Mouse (Mus musculus) neural tube, embryonic 12.5 days (tissue): ENCODE data around the gene Mtus2. TPM values are rescaled to one million over a fixed set of nuclear protein-coding genes. Genes with fewer than 3 reads are reported as not detected.

ENCODE experiments used
- ATAC-seq: fragments of 200-750 bp; cut with Nextera tagmentation; 2 replicates; pipeline ENCODE4 v1.8.0; 2017; ENCODE audit warnings: low read depth, mild to moderate bottlenecking, moderate TSS enrichment, moderate library complexity; ENCODE audit not compliant: low FRiP score
- H3K27ac ChIP-seq: fragments of 300-500 bp; sonication (generic); 2 replicates; pipeline ENCODE4 v1.5.1; 2016
- H3K27me3 ChIP-seq: fragments of 300-500 bp; sonication (generic); replicated peaks from 2 replicates; pipeline ENCODE4 v1.6.1; 2016; ENCODE audit warnings: mild to moderate bottlenecking
- H3K36me3 ChIP-seq: fragments of 300-500 bp; sonication (generic); 2 replicates; pipeline ENCODE4 v1.6.1; 2016; ENCODE audit warnings: mild to moderate bottlenecking
- H3K4me1 ChIP-seq: fragments of 300-500 bp; sonication (generic); 2 replicates; pipeline ENCODE4 v1.6.1; 2016
- H3K4me2 ChIP-seq: fragments of 300-500 bp; sonication (generic); replicated peaks from 2 replicates; pipeline ENCODE4 v1.6.1; 2016; ENCODE audit warnings: mild to moderate bottlenecking
- H3K4me3 ChIP-seq: fragments of 300-500 bp; sonication (generic); 2 replicates; pipeline ENCODE4 v1.5.1; 2016
- H3K9ac ChIP-seq: fragments of 300-500 bp; sonication (generic); 2 replicates; pipeline ENCODE4 v1.6.1; 2016; ENCODE audit warnings: mild to moderate bottlenecking
- H3K9me3 ChIP-seq: fragments of 300-500 bp; sonication (generic); 2 replicates; pipeline ENCODE4 v1.6.1; 2016; ENCODE audit warnings: mild to moderate bottlenecking
- whole genome bisulfite sequencing: fragments of 180-500 bp; shearing (Covaris S2); methylation state at CpG from one replicate; pipeline ENCODE4 v1.1.7; 2016; 5-methylcytosine and 5-hydroxymethylcytosine counted together
- polyA plus RNA-seq: library from polyadenylated mRNA; unstranded; fragments of >200 nt; fragmentation: Nextera tagmentation; extraction: Ambion mirVana; gene quantifications from 2 replicates; pipeline ENCODE4 v1.2.1, GENCODE M21; 2016

Gene Mtus2
- polyA plus RNA-seq, 1 experiment from 2014 or later = 54.9 TPM

DNA sequence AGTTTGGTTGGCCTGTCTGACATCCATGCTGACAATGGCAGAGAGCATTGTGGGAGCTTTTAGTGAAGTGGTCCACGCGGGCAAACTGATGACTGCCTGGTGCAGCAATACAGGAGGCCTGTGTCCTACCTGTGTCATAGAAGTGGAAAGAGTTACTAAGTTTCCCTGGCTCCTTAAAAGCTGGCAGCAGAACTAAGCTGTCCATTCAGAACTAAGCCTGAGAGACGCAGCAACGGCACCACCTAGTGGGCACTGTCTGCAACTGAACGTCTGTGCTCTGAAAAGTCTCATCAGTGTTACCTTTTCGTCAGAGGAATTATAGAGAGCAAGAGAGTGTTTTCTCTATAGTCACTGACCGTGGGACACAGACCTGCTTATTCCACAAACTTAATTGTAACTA, 284.8 kb downstream of the Mtus2 start:
- peak; percentile 31; the same call in 1 of the 2 replicates for ATAC-seq
- Histone ChIP-seq H3K36me3 (no peaks in the 10 kb centered on the region), H3K4me1 (no peaks in the 10 kb centered on the region), H3K27ac (no peak overlapping the region), H3K9ac (no peak overlapping the region), H3K27me3 (no peaks in the 10 kb centered on the region), H3K4me3 (no peak overlapping the region), H3K9me3 (no peaks in the 10 kb centered on the region), H3K4me2 (no peak overlapping the region)
- 8% methylated on average over 7 of the region's 7 CpGs for WGBS

DNA sequence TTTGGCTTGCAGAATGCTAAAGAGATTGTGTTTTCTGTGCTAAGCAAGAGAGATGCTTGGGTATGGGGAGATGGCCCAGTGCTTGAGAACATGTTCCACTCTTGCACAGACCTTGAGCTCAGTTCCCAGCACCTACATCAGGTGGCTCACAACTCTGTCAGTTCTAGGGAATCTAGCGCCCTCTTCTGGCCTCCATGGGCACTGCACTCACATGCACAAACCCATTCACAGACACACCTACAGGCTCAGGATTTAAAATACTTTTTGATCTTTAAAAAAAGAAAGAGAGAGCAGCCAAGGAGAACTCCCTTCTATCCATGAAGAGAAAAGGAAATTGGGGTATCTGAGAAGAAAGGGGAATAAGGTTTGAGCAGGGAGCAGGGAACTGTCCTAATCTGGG, 287.4 kb downstream of the Mtus2 start:
- Histone ChIP-seq H3K4me3 (no peak overlapping the region), H3K9me3 (no peaks in the 10 kb centered on the region), H3K9ac (no peak overlapping the region), H3K4me2 (no peak overlapping the region), H3K27me3 (no peaks in the 10 kb centered on the region), H3K27ac (no peak overlapping the region), H3K36me3 (no peaks in the 10 kb centered on the region), H3K4me1 (no peaks in the 10 kb centered on the region)
- no peak for ATAC-seq
- 56% methylated on average over 1 of the region's 1 CpGs for WGBS

DNA sequence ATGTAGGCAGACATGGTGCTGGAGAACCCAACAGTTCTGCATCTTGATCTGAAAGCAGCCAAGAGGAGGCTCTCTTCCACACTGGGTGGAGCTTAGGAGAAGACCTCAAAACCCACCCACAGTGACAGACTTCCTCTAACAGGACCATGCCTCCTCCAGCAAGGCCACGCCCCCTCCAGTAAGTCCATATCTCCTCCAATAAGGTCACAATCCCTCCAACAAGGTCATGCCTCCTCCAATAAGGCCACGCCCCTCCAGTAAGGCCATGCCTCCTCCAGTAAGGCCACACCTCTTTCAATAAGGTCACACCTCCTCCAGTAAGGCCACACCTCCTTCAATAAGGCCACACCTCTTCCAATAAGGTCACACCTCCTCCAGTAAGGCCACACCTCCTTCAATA, 288.3 kb downstream of the Mtus2 start:
- Histone ChIP-seq H3K4me1 (no peaks in the 10 kb centered on the region), H3K4me2 (no peak overlapping the region), H3K36me3 (no peaks in the 10 kb centered on the region), H3K9ac (no peak overlapping the region), H3K4me3 (no peak overlapping the region), H3K27me3 (no peaks in the 10 kb centered on the region), H3K9me3 (no peaks in the 10 kb centered on the region), H3K27ac (no peak overlapping the region)
- no peak for ATAC-seq
- 78% methylated on average over 2 of the region's 2 CpGs for WGBS

DNA sequence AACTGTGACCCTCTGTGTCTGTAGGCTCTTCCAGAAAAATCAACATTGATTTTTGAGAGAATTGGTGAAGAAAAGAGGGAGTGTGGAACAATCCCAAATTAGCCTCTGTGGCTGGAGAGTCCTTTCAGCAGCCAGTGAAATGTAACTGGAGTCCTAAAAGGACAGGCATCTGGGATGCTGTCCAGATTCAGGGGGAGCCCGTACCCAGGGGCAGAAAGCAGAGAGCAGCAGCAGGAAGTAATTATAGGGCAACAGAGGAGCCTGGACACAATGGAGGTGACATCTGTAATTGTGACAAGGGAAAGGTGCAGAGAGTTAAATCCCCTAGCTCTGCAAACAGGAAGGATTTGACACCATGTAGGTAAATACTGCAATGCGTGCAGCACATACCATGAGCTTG, 291.1 kb downstream of the Mtus2 start:
- H3K27ac ChIP-seq = no peak overlapping the region
- no peak for ATAC-seq

DNA sequence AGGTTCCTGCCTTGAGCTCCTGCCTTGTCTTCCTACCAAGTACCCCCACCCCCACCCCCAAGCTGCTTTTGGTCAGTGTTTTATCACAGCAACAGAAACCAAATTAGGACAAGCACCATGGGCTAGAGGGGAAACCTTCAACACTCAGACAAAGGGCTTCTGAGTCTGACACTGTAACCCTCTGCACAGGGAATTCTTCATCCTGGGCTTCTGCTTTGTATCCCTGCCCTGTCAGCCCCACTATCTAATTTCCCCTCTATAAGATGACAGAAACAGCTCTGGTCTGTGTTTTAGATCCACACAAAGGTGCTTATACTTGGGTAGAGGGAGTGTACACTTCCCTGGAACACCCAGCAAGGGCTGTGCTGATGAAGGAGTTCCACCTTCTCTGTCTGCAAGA, 294.7 kb downstream of the Mtus2 start:
- H3K36me3 ChIP-seq = no peaks in the 10 kb centered on the region
- no peaks in the 10 kb centered on the region for H3K4me1 ChIP-seq
- H3K27me3 ChIP-seq = no peaks in the 10 kb centered on the region
- no peak overlapping the region for H3K9ac ChIP-seq
- H3K9me3 ChIP-seq = no peaks in the 10 kb centered on the region
- H3K4me3 ChIP-seq = no peak overlapping the region
- H3K27ac ChIP-seq = no peak overlapping the region
- ATAC-seq = no peak
- H3K4me2 ChIP-seq = no peak overlapping the region

More for the DNA sequence above, 291.1 kb downstream of the Mtus2 start:
- H3K9me3 ChIP-seq = no peaks in the 10 kb centered on the region
- no peaks in the 10 kb centered on the region for H3K27me3 ChIP-seq
- H3K4me1 ChIP-seq = no peaks in the 10 kb centered on the region
- H3K4me2 ChIP-seq = no peak overlapping the region
- 62% methylated on average over 2 of the region's 2 CpGs for WGBS
- H3K9ac ChIP-seq = no peak overlapping the region
- no peaks in the 10 kb centered on the region for H3K36me3 ChIP-seq
- H3K4me3 ChIP-seq = no peak overlapping the region

DNA sequence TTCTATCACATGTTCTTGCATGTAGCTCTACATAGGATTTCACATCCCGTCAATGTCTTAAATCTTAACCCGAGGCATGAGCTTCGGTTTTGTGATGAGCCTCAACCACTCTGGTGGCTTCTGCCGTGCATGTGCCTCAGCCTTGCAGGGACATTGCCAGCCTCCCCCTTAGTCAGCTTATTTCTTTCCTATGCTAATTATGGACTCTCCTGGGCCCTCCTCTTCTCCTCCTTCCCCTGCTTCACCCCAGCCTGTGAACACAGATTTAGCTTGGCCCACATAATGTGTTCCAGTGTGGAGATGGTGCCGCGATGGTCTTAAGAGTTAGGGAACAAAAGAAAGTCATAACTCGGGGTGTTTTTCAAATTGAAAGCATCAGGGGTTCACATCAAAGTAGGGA, 304.9 kb downstream of the Mtus2 start:
- Histone ChIP-seq H3K27me3 (peaks cover 6% of the 10 kb centered on the region; the same call in 1 of the 2 replicates), H3K4me3 (no peak overlapping the region), H3K36me3 (no peaks in the 10 kb centered on the region), H3K4me1 (peaks cover 3% of the 10 kb centered on the region; the same call in 1 of the 2 replicates), H3K9me3 (no peaks in the 10 kb centered on the region), H3K9ac (no peak overlapping the region), H3K4me2 (no peak overlapping the region), H3K27ac (no peak overlapping the region)
- WGBS = 89% methylated on average over 7 of the region's 7 CpGs
- no peak for ATAC-seq

DNA sequence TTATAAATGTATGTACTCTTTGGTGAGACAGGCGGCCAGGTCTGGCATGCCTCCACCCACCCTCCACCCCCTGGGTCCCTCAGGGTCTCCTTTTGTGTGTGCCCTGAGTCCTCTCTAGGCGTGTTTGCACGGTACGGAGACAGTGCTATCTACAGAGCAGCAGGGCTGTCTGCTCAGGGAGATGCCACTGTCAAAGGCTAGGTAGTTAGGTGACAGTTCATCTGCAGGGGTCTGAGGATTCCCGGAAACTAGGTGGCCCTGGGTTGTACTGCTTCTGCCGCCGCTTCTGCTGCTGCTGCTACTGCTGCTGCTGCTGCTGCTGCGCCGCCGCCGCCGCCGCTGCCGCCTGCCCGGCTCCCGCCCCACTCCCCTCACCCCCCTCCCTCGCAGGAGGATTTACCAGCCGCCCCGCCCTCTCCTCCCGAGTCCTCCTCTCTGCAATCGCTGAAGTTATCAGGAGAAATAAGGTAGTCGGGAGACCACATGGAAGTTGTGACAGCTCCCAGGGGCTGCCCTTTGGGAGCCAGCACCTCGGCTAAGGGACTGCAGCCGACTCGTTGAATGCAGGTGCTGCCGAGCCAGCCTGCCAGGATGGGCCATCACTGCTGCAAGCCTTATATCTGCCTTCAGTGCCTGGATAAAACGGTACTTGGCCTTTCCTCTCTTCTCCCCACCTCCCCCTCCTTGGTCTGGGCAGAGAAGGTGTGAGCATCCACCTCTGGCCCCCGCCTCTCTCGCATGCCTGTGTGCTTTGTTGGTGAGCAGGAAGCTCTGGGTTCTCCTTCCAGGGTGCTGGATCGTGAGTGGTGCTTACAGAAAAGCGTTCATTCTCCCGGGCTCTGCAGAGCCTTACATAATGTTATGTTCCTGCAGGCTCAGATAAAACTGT, 307.9 kb downstream of the Mtus2 start:
- peak overlapping the region; percentile 40 for H3K4me3 ChIP-seq
- peak; percentile 63; the same call in 1 of the 2 replicates for ATAC-seq

DNA sequence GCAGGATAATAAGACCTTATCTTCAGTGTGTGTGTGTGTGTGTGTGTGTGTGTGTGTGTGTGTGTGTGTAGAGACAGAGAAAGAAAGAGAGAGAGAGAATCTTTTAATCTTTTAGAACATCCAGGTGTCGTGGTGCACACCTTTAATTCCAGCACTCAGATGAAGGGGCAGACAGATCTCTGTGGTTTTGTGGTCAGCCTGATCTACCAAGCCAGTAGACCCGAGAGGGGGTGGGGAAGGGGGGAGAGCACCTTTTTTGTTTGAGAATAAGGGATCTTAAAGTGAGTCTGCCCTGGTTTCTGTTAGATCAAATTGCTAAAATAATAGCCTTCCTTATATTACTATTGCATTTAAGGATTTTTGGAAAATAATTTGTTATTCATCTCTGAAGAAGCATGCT, 309.7 kb downstream of the Mtus2 start:
- H3K36me3 ChIP-seq = no peaks in the 10 kb centered on the region
- H3K27me3 ChIP-seq = peaks cover 6% of the 10 kb centered on the region; the same call in 1 of the 2 replicates
- peaks cover 3% of the 10 kb centered on the region; the same call in 1 of the 2 replicates for H3K4me1 ChIP-seq
- no peak for ATAC-seq
- no peak overlapping the region for H3K4me2 ChIP-seq
- no peak overlapping the region for H3K9ac ChIP-seq
- 62% methylated on average over 2 of the region's 2 CpGs for WGBS
- H3K9me3 ChIP-seq = no peaks in the 10 kb centered on the region
- H3K27ac ChIP-seq = no peak overlapping the region
- H3K4me3 ChIP-seq = no peak overlapping the region

More for the DNA sequence above, 307.9 kb downstream of the Mtus2 start:
- Histone ChIP-seq H3K27me3 (peaks cover 6% of the 10 kb centered on the region; the same call in 1 of the 2 replicates), H3K9me3 (no peaks in the 10 kb centered on the region), H3K4me1 (peaks cover 3% of the 10 kb centered on the region; the same call in 1 of the 2 replicates), H3K36me3 (no peaks in the 10 kb centered on the region), H3K4me2 (peak overlapping the region; percentile 70), H3K9ac (peak overlapping the region; percentile 40), H3K27ac (no peak overlapping the region)
- WGBS = 1% methylated on average over 32 of the region's 32 CpGs

DNA sequence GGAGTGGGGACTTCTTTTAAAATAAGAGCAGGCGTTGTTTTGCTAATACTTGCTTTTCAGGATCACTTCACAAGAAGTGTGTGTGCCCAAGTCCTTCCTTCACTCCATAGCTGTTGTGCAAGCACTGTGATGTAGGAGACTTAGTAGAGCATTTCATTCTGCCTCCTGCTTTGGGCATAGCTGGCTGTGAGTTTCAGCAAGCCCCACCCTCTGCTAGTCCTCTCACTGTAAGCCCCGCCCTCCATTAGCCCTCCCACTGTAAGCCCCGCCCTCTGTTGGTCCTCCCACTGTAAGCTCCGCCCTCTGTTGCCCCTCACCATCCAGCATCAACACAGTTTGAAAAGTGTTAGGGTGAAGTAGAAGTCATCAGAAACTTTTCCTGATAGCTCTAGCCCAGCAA, 310.3 kb downstream of the Mtus2 start:
- 70% methylated on average over 4 of the region's 4 CpGs for WGBS
- Histone ChIP-seq H3K27me3 (peaks cover 6% of the 10 kb centered on the region; the same call in 1 of the 2 replicates), H3K27ac (no peak overlapping the region), H3K4me1 (peaks cover 3% of the 10 kb centered on the region; the same call in 1 of the 2 replicates), H3K36me3 (no peaks in the 10 kb centered on the region), H3K4me3 (no peak overlapping the region), H3K9ac (no peak overlapping the region), H3K4me2 (no peak overlapping the region), H3K9me3 (no peaks in the 10 kb centered on the region)
- ATAC-seq = no peak

DNA sequence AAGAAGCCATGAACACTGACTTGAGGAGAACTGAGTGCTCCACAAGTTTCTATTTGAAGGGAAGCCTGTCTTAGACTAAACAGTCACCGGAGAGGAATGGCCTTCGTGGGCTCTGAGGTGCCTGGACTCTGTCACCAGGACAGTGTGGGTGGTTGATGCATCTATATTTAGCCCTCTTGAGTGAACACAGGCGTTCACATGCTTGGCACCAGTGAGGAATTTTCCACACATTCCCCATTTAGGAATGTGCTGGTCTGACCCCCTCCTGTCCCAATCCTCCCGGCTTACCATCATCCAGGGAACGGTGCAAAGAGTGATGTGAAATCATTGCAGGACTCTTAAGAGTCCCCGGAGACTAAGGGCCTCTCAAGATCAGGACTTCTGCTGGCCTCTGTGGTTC, 314.9 kb downstream of the Mtus2 start:
- no peak overlapping the region for H3K27ac ChIP-seq
- no peaks in the 10 kb centered on the region for H3K27me3 ChIP-seq
- no peaks in the 10 kb centered on the region for H3K36me3 ChIP-seq
- WGBS = 87% methylated on average over 6 of the region's 6 CpGs
- no peaks in the 10 kb centered on the region for H3K9me3 ChIP-seq
- H3K4me1 ChIP-seq = no peaks in the 10 kb centered on the region
- no peak overlapping the region for H3K9ac ChIP-seq
- no peak overlapping the region for H3K4me3 ChIP-seq
- no peak overlapping the region for H3K4me2 ChIP-seq
- no peak for ATAC-seq

DNA sequence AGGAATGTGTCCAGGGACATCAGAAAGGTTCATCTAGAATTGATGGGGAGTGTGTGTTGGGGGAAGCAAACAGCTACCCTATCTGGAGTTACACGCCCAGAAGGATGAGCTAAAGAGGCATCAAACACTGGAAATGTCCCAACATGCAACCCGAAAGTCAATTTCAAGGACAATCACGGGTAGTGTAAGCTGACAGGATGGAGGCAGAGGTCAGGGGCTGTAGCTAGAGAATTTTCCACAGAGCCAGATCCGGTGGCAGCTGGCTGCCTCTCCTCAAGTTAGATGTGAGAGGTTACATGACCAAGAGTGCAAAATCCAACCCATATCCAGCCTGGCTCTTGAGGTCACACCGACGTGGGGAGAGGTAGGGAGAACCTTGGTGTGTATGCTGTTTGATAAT, 315.7 kb downstream of the Mtus2 start:
- Histone ChIP-seq H3K27ac (no peak overlapping the region), H3K4me2 (no peak overlapping the region), H3K9ac (no peak overlapping the region), H3K36me3 (no peaks in the 10 kb centered on the region), H3K27me3 (no peaks in the 10 kb centered on the region), H3K4me3 (no peak overlapping the region), H3K9me3 (no peaks in the 10 kb centered on the region), H3K4me1 (no peaks in the 10 kb centered on the region)
- ATAC-seq = no peak
- WGBS = 90% methylated on average over 6 of the region's 6 CpGs

DNA sequence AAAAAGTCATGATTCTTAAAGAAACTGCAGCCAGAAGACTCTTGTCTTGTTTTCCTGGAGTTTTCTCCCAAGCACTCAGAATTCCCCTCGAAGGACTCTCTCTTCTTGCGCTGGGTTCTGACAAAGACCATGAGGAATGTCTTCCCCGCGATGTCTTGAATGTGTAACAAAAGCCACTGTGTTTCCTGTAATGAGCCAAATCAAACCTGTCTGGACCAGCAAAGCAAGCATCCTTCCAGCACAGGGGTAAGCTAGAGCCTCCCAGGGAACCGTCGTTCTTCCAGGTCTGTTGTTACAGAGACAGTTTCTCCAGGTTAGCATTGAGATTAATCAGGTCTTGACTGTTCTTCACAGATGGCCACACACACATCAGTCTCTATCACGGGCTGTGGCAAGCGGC, 321.1 kb downstream of the Mtus2 start:
- no peaks in the 10 kb centered on the region for H3K4me1 ChIP-seq
- H3K9ac ChIP-seq = no peak overlapping the region
- H3K4me2 ChIP-seq = no peak overlapping the region
- WGBS = 85% methylated on average over 8 of the region's 8 CpGs
- H3K9me3 ChIP-seq = no peaks in the 10 kb centered on the region
- H3K27ac ChIP-seq = no peak overlapping the region
- H3K27me3 ChIP-seq = no peaks in the 10 kb centered on the region
- ATAC-seq = no peak
- no peaks in the 10 kb centered on the region for H3K36me3 ChIP-seq
- no peak overlapping the region for H3K4me3 ChIP-seq

DNA sequence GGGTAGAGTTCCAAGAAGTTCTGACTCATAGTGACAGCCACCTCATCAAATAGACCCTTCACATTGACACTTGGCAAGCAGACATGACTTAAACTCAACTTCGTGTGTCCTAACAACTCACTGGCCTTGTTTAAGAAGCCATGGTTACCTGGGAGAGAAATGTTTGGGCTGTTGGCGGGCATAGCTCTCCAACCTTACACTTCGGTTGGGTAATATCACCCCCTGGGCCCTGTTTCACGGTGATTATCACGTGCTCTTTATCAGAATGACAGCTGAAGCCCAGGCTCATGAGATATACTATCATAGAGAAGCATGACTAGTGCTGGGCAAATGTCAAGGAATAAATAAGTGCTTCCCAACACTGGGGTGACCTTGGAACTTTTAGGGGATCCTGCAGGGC, 323.2 kb downstream of the Mtus2 start:
- no peak for ATAC-seq
- H3K27me3 ChIP-seq = no peaks in the 10 kb centered on the region
- no peak overlapping the region for H3K27ac ChIP-seq
- no peaks in the 10 kb centered on the region for H3K9me3 ChIP-seq
- no peaks in the 10 kb centered on the region for H3K36me3 ChIP-seq
- H3K9ac ChIP-seq = no peak overlapping the region
- H3K4me3 ChIP-seq = no peak overlapping the region
- no peaks in the 10 kb centered on the region for H3K4me1 ChIP-seq
- WGBS = 88% methylated on average over 5 of the region's 5 CpGs
- no peak overlapping the region for H3K4me2 ChIP-seq
